Mouse (Mus musculus): ENCODE measurements around the gene Cfap77.

Gene Cfap77

GRCm38 (mm10) chr2:28994014-28994413, 60.9 kb downstream of the Cfap77 start:
- DNase-seq, result no peak

DNA sequence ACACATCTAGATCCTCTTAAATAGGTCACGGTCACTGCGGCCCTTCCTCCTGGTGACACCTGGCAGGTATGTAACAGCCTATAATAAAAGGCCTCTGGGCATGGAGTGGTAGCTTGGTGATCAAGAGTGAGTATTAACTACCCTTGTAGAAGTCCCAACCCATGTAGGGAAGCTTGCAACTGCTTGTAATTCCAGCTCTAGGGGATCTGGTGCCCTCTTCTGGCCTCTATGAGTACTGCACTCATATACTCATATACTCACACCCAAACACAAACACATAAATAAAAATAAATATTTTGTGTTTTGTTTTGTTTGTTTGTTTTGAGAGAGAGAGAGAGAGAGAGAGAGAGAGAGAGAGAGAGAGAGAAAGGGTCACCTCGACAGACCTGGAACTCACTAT, 66.1 kb downstream of the Cfap77 start:
- DNase-seq, result no peak

DNA sequence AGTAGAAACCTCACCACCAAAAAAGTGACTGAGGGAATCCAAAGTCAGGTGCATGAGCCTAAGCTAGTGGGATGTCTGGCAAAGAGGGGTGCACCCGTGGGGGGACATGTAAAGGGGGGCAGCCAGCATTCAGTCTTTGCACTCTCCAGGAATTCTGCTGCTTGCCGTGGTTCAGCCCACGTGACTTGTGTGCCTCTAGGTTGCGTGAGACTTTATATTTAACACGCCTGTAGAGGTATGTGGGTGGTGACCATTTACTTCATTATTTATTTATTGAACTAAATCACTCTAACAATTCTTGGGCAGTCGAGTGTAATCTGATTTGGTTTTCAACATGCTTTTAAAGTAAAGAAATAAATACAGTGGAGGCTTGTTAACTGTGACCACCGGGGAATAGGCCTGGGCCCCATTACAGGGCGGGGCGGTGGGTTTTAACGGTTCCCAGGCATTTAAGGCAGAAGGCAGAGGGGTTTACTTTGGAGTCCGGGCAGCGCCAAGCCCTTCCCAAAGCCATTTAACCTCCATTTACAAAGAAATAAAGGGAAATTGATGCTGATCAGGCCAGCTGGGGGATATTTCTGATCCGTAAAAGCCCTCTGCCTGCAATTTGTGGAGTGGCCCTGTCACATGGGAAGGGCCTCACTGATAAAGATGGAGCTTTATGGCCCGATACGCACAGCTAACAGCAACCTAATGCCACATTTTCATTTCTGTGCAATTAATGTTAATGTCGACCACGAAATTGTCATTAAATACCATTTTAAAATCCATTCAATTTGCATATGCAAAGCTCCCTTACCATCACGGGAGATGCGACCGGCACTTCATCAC, 74.6 kb downstream of the Cfap77 start:
- DNase-seq, result no peak

DNA sequence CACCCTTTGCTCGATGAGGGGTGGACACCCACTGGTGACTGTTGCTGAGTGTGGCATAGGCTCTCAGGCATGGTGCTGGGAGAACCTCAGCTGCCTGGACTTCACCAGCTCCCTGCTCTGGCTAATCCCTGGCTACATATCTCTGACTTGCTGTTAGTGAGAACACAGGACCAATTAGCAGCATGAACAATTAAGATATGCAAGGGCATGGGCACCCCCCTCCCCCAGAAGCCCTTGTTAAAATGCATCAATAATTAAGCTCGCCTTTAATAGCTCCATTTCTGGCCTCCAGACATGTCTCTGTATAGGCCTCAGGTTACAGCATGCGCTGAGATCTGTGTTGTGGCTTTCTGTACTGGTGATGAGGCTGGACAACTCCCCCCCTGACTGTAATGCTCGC, 76.4 kb downstream of the Cfap77 start:
- DNase-seq, result no peak

- peak; percentile 38 to 60 for DNase-seq
Observed at GRCm38 (mm10) chr2:28976635-28977034, 78.2 kb downstream of the Cfap77 start.

DNA sequence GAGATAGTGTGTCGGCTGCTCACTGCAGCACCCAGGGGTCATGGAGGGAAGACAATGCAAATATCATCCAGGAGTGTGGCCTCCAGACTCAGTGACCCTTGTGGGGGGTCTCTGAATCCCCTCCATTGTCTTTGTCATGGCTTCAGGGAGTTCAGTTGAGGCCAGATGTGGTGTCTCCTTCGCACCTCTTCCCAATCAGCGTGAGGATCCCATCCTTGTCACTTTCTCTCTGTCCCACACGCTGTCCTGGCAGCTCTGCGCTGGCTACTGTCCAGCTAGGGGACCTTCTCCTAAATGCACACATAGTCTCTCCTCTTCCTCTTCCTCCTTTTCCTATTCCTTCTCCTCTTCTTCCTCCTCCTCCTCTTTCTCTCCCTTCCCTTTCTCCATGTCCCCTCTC, 79.3 kb downstream of the Cfap77 start:
- no peak for DNase-seq

- no peak for DNase-seq
Observed at GRCm38 (mm10) chr2:28974520-28974919, 80.3 kb downstream of the Cfap77 start.

- no peak for DNase-seq
Observed at GRCm38 (mm10) chr2:28973832-28974450, 80.9 kb downstream of the Cfap77 start.

GRCm38 (mm10) chr2:28970424-28970823, 84.4 kb downstream of the Cfap77 start:
- DNase-seq, result no peak

DNA sequence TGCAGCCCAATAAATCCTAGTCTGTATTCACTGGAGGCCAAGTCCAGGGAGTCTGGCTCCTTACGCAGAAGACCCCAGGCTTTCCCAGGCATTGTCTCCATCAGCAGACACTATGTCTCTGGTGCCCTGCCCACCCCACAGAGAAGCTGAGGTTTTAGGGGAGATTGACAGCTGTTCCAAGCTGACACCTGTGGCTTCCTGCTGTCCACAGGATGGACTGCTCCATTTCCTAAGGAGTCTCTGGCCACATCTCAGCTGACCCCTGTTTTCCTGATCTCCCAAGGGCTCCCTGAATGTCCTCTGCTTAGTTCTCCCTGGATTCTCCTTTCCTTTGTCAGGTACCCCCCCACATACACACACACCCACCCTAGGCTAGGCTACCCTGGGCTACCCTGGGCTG, 86.6 kb downstream of the Cfap77 start:
- DNase-seq, result no peak

- DNase-seq, result no peak
Observed at GRCm38 (mm10) chr2:28966151-28966795, 88.6 kb downstream of the Cfap77 start.

DNA sequence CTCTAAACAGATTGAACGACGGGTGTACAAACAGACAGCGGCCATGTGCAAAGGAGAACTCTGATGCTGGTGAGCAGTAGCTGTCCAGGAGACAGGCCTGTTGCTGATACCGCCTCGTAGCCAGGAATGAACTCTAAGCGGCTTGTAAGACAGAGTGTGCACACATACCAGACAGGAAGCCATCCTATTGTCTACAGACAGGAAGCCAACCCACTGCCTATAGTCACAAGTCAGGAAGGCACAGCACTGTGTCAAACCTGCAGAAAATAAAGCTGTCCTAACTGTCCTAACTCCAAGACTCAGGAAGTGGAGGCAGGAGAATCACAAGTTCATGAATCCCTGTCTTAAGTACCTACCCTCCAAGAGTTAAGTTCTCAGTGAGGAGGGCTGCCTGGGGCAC, 91.3 kb downstream of the Cfap77 start:
- DNase-seq, result no peak

- DNase-seq, result no peak
Observed at GRCm38 (mm10) chr2:28961636-28962035, 93.2 kb downstream of the Cfap77 start.

- DNase-seq, result peak; percentile 9 to 30
Observed at GRCm38 (mm10) chr2:28961024-28961585, 93.8 kb downstream of the Cfap77 start.

DNA sequence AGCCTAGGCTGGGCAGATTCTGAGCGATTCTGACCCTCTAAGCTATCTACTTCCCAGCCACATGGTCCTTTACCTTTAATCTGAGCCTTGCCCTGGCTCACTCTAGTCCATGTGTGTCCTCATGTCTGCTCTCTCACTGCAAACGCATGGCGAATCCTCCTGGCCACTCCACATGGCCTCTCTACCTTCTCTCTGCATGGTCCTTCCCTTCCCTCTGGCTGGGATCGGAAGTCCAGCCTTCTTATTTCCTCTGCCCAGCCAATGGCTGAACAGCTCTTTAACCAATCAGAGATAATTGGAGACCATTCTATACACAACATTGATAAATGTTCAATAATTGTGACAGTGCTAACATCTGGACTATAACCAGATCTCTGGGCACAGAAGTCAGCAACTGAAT, 98.0 kb downstream of the Cfap77 start:
- DNase-seq, result no peak

DNA sequence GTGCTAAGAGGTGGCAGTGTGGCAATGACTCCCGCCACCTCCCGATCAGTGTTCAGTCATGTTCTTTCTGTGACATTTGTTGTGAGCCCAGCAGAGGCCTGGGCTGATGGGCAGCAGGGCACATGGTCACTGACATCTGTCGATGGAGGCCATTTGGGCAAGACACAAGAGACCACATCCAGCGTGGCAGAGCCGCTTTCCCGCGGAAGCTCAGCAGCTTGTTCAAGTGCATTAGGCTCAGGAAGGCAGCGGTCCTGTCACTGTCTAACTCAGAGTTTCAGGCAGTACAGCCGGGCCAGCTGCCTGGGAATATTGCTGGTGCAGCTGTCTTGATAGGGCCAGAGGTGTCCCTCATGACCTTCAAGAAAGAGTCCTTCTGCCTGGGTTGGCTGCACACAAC, 100.3 kb downstream of the Cfap77 start:
- DNase-seq, result no peak

- DNase-seq, result no peak
Observed at GRCm38 (mm10) chr2:28952981-28953380, 101.9 kb downstream of the Cfap77 start.

DNA sequence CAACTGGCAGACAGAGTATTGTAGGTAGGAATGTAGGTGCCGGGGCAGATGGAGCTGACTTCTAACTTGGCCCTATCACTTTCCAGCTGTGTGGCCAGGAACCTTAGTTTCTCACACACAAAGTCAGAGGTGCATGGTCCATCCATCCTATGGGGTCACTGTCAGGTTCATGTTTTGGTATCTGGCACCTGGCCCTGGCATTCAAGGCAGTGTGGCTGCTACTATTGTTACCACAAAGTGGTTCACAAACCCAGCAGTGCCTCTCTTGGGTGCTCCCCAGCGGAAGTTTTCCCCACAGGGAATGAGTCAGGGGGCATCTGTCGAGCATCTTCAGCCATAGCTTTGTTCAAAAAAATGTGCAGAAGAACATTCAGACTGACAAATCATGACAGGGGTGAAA, 108.6 kb downstream of the Cfap77 start:
- no peak for DNase-seq

DNA sequence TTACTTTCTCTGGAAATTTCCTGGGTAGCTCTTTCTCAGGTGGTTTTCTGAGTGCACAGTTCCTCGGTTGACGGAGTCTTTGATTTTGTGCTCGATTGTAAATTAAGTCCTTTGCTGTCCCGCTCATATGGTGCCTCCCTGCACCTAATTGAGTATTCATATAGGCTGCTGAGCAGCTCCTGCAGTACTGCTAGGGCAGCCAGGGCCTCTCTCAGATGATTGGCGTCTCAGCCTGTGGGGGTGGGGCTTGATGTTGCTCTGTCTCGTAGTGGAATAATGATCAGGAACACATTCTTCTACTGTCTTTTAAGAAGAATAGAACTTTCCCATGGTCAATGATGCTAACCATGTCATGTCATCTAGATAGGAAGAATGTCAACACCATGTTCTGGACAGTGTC, 109.5 kb downstream of the Cfap77 start:
- DNase-seq, result no peak

DNA sequence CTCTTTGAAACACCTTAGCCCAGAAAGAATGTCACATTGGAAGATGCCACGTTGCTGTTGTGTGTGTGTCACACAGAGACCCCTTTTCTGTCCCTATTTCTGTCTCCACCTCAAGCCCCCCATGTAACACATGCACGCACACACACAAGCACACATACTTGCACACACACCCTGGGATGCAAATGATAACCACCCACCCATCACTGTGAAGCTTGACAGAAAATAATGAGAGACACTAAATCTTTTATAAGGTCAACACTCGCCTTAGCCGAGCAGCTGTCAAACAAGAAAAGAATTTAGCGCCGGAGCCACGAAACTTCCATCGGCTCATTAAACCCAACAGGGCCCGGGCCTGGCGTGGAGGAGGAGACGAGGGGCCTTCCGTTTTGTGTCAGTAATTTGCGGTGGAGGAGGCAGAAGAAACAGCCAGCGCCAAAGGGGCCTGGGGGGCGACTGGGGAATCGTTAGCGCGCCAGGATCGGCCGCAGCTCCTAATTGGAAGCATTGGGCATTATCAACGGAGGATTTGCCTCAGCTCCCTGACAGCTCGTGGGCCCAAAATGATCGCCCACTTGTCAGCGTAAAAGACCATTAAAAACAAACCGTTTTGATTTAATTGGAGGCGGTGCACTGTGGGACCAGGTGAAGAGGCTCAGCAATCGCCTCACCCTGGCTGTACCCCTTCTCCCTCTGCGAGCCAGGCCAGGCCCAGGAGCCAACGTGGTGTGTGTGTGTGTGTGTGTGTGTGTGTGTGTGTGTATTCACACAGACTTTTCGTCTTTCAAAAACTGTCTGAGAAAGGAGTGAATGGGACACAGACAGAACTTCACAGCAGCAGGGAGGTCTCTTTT, 111.0 kb downstream of the Cfap77 start:
- DNase-seq, result no peak

GRCm38 (mm10) chr2:28938997-28939396, 115.9 kb downstream of the Cfap77 start:
- DNase-seq, result no peak

DNA sequence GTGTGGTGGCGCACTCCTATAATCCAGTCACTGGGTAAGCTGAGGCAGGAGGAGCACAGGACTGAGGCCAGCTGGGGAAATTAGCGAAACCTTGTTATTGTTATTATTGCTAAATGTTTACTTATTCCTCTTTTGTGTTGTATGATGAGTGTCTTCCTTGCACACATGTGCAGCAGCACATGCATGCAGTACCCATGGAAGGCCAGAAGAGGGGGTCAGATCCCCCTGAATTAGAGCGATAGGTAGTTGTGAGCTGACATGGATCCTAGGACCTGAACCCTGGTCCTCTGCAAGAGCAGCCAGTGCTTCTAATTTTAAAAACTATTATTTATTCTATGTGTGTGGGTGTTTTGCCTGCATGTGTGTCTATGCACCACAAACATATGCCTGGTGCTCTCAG, 124.3 kb downstream of the Cfap77 start:
- DNase-seq, result no peak

GRCm38 (mm10) chr2:28923912-28924311, 131.0 kb downstream of the Cfap77 start:
- DNase-seq, result peak; percentile 15 to 40

All from lung, adult 18-20 months (tissue).